Mouse (Mus musculus) Patski (cell line): ENCODE data around the gene Ak9. TPM values are rescaled to one million over a fixed set of nuclear protein-coding genes. Genes with fewer than 3 reads are reported as not detected.
"Not testable (repeated sequence)": the region's sequence is repeated elsewhere in the genome, so short reads cannot be mapped to it uniquely, and the experiment has no call there.

Experiments used
- ATAC-seq: fragments of 100-300 bp; one replicate; pipeline ENCODE4 v1.8.0; 2021
- CTCF ChIA-PET: fragments of 350-600 bp; sonication (Branson Sonifier 250); formaldehyde crosslinking; loops from one replicate; lab custom pipeline; 2022; ENCODE audit warnings: inconsistent platforms; lab: Charles Lee
- POLR2A ChIA-PET: fragments of 350-600 bp; sonication (Branson Sonifier 250); formaldehyde crosslinking; loops from one replicate; lab custom pipeline; 2022; ENCODE audit warnings: antibody characterized with exemption, inconsistent platforms; lab: Charles Lee
- DNase-seq: peaks from one replicate; pipeline ENCODE4 v3.0.0-alpha.2; 2011; ENCODE audit warnings: low read depth, low spot score
- H3K27me3 ChIP-seq: fragments of 371-371 bp; one replicate; pipeline ENCODE4 v1.5.1; 2021
- CTCF ChIP-seq: fragments of 100-300 bp; IDR thresholded peaks from one replicate; pipeline ENCODE4 v1.5.1; 2021
- in situ Hi-C: fragments of 300-500 bp; cut with MboI; formaldehyde crosslinking; loops from 3 replicates; pipeline ENCODE4 v1.11.1; 2018; ENCODE audit warnings: low pct_unique_long_range_greater_than_20kb, mixed read lengths
- polyA plus RNA-seq: library from polyadenylated mRNA; unstranded; gene quantifications from one replicate; pipeline ENCODE4 v1.2.3, GENCODE M21; 2021

Gene Ak9
- polyA plus RNA-seq, 1 experiment from 2014 or later = 0.09 TPM

- ATAC-seq (no peak), DNase-seq (no peak)
- CTCF ChIA-PET = no interaction called here
- TF ChIP-seq CTCF = peak; percentile 24
- peaks cover 12% of the 10 kb centered on the region for H3K27me3 ChIP-seq
- in situ Hi-C loops = no loop called here
- POLR2A ChIA-PET = no interaction called here
Observed at GRCm38 (mm10) chr10:41403893-41404612, 100.3 kb downstream of the Ak9 start.

- POLR2A ChIA-PET, DNase-seq, ATAC-seq, in situ Hi-C loops, CTCF ChIA-PET: not testable (repeated sequence)
- peaks cover 12% of the 10 kb centered on the region for H3K27me3 ChIP-seq
Observed at GRCm38 (mm10) chr10:41410176-41410575, 106.4 kb downstream of the Ak9 start.

DNA sequence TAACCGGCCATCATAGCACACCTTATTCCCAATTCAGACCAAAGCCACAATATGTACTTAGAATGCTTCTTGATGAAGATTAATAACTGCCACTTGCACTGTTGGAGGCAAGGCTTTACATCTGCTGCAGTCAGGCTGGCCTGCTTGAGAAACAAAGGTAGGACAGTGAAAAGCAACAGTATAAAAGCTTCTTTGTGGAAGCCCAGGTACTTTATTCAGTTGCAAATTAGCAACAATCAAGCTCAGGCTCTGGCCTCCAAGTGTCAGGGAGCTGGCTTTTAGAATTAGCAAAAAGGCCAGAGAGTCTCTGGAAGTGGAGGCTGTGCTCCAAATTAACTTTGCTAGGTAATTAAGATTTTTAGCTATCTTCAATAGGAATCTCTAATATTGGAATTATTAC is 107.0 kb downstream of the Ak9 start:
- in situ Hi-C loops, H3K27me3 ChIP-seq, DNase-seq, CTCF ChIA-PET, ATAC-seq: not testable (repeated sequence)
- POLR2A ChIA-PET = interaction anchor here (0.7 kb wide), 1 partner anchor 8 kb away, joined by 4 read pairs; no protein-coding TSS in a partner anchor

GRCm38 (mm10) chr10:41413471-41413870 is 109.7 kb downstream of the Ak9 start:
- H3K27me3 ChIP-seq = peaks cover 10% of the 10 kb centered on the region
- ATAC-seq, POLR2A ChIA-PET, DNase-seq, in situ Hi-C loops, CTCF ChIA-PET: not testable (repeated sequence)

- POLR2A ChIA-PET, DNase-seq, in situ Hi-C loops, CTCF ChIA-PET, ATAC-seq: not testable (repeated sequence)
- peaks cover 10% of the 10 kb centered on the region for H3K27me3 ChIP-seq
Observed at GRCm38 (mm10) chr10:41415368-41415767, 111.6 kb downstream of the Ak9 start.

GRCm38 (mm10) chr10:41420496-41421200 is 116.9 kb downstream of the Ak9 start:
- DNase-seq (no peak), ATAC-seq (no peak)
- TF ChIP-seq CTCF = no peak
- in situ Hi-C loops = no loop called here
- H3K27me3 ChIP-seq = peaks cover 32% of the 10 kb centered on the region
- ChIA-PET CTCF (interaction anchor here (1.0 kb wide), 1 partner anchor 437 kb away, joined by 3 read pairs; no protein-coding TSS in a partner anchor), POLR2A (no interaction called here)

DNA sequence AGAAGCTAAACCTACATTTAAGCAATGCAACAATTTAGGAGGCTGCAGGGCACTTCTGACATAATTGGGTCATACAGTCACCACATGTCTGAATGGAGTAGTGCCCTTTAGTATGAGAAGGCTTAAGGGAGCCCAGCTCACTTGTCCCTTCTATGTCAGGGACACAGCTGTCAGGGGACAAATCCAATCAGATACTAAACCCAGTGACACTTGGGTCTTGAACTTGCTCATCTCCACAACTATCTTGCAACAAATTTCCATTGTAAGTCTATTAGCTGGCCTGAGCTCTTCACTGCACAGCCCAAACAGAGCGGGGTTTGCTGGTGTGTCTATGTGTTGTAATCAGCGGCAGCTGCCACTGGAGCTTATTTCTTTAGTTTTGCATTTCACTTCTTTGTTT is 119.9 kb downstream of the Ak9 start:
- in situ Hi-C loops = no loop called here
- TF ChIP-seq CTCF = no peak
- CTCF ChIA-PET = no interaction called here
- POLR2A ChIA-PET = no interaction called here
- H3K27me3 ChIP-seq = peaks cover 22% of the 10 kb centered on the region
- DNase-seq (no peak), ATAC-seq (no peak)

GRCm38 (mm10) chr10:41426368-41426767 is 122.6 kb downstream of the Ak9 start:
- in situ Hi-C loops = no loop called here

DNA sequence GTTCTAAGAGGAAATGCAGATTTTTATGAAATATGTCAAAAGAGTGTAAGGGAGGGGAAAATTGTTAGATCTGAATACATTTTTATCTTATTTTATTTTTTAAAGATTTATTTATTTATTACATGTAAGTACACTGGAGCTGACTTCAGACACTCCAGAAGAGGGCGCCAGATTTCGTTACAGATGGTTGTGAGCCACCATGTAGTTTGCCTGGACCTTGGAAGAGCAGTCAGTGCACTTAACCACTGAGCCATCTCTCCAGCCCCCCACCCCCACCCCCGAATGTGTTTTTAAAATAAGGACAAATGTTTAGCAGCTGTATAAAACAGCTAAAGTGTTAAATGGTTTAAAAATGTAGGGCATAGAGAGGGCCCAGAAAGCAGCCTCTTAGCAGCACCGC is 130.8 kb downstream of the Ak9 start:
- CTCF ChIA-PET = interaction anchor here (0.8 to 1.6 kb wide), 4 partner anchors 11 to 55 kb away, joined by 3 to 16 read pairs (median 5); partner anchors contain the start of gene Zbtb24
- no peak for ATAC-seq
- no peak for DNase-seq
- POLR2A ChIA-PET = interaction anchor here (1.2 kb wide), 1 partner anchor 11 kb away, joined by 4 read pairs; no protein-coding TSS in a partner anchor
- peak; percentile 65 for TF ChIP-seq CTCF
- peaks cover 12% of the 10 kb centered on the region for H3K27me3 ChIP-seq
- in situ Hi-C loops = no loop called here

More at GRCm38 (mm10) chr10:41426368-41426767, 122.6 kb downstream of the Ak9 start:
- no peak for ATAC-seq
- DNase-seq = no peak
- TF ChIP-seq CTCF = no peak
- CTCF ChIA-PET = no interaction called here
- H3K27me3 ChIP-seq = peaks cover 29% of the 10 kb centered on the region
- POLR2A ChIA-PET = no interaction called here

DNA sequence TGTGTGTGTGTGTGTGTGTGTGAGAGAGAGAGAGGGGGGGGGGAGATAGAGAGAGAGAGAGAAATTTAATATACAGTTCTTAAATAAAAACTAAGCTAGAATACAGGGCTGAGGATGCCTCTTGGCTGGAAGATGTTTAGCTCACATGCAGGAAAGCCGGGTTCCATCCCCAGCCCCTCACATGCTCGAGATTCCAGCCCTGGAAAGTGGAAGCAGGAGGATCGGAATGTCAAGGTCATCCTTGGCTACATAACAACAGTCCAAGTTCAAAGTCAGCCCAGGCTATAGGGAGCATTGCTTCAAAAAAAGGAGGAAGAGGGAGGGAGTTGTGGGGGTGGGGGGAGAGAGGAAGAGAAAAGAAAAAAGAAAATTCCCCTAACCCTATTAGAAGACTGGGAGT is 131.4 kb downstream of the Ak9 start:
- no peak for TF ChIP-seq CTCF
- ChIA-PET POLR2A (interaction anchor here (0.6 to 1.2 kb wide), 2 partner anchors 11 to 43 kb away, joined by 3 to 4 read pairs; no protein-coding TSS in a partner anchor), CTCF (interaction anchor here (0.8 to 1.6 kb wide), 3 partner anchors 11 to 16 kb away, joined by 3 to 16 read pairs (median 7); partner anchors contain the start of gene Zbtb24)
- ATAC-seq (no peak), DNase-seq (no peak)
- in situ Hi-C loops = no loop called here
- H3K27me3 ChIP-seq = peaks cover 9% of the 10 kb centered on the region

GRCm38 (mm10) chr10:41448216-41448615 is 144.4 kb downstream of the Ak9 start:
- DNase-seq (no peak), ATAC-seq (no peak)
- ChIA-PET POLR2A (no interaction called here), CTCF (interaction anchor here (3.9 kb wide), 1 partner anchor 13 kb away, joined by 16 read pairs; no protein-coding TSS in a partner anchor)
- peaks cover 15% of the 10 kb centered on the region for H3K27me3 ChIP-seq
- in situ Hi-C loops = no loop called here
- TF ChIP-seq CTCF = no peak
